Mouse (Mus musculus): Measurements from ENCODE around the gene Cstad. TPM values are rescaled to one million over a fixed set of nuclear protein-coding genes. Genes with fewer than 3 reads are reported as not detected.

The Cstad gene
- polyA plus RNA-seq, 1 experiment from 2014 or later, result 0.37 TPM

GRCm38 (mm10) chr2:30654158-30654557, 59.3 kb downstream of the Cstad start:
- ATAC-seq (ENCODE audit: insufficient number of reproducible peaks, low FRiP score, low TSS enrichment, low read depth) (no peak), DNase-seq (ENCODE audit: low spot score) (no peak)
- Histone ChIP-seq H3K27ac (replicated peaks; ENCODE audit: low read depth, low read length) (no peak overlapping the region), H3K4me3 (ENCODE audit: low read depth, low read length) (no peak overlapping the region), H3K36me3 (ENCODE audit: control insufficient read depth, insufficient read depth, low read length) (no peaks in the 10 kb centered on the region), H3K27me3 (ENCODE audit: control insufficient read depth, insufficient read depth, low read length) (no peaks in the 10 kb centered on the region), H3K4me2 (ENCODE audit: low read depth, severe bottlenecking) (no peak overlapping the region), H3K9me3 (ENCODE audit: control insufficient read depth, low read length) (no peaks in the 10 kb centered on the region), H3K4me1 (ENCODE audit: control insufficient read depth, insufficient read depth, low read length) (peaks cover 57% of the 10 kb centered on the region), H3K9ac (ENCODE audit: low read length) (no peak overlapping the region)
- 91% methylated on average over 9 of the region's 9 CpGs for whole genome bisulfite sequencing

- no peak overlapping the region for H3K9ac ChIP-seq (ENCODE audit: low read length)
- WGBS, result 78% methylated on average over 6 of the region's 6 CpGs
- H3K4me3 ChIP-seq (ENCODE audit: low read depth, low read length), result no peak overlapping the region
- H3K4me1 ChIP-seq (ENCODE audit: control insufficient read depth, insufficient read depth, low read length), result peaks cover 62% of the 10 kb centered on the region
- DNase-seq (ENCODE audit: low spot score), result no peak
- H3K27ac ChIP-seq (replicated peaks; ENCODE audit: low read depth, low read length), result no peak overlapping the region
- no peak for ATAC-seq (ENCODE audit: insufficient number of reproducible peaks, low FRiP score, low TSS enrichment, low read depth)
- H3K4me2 ChIP-seq (ENCODE audit: low read depth, severe bottlenecking), result no peak overlapping the region
- no peaks in the 10 kb centered on the region for H3K9me3 ChIP-seq (ENCODE audit: control insufficient read depth, low read length)
- H3K27me3 ChIP-seq (ENCODE audit: control insufficient read depth, insufficient read depth, low read length), result no peaks in the 10 kb centered on the region
- no peaks in the 10 kb centered on the region for H3K36me3 ChIP-seq (ENCODE audit: control insufficient read depth, insufficient read depth, low read length)
Observed at GRCm38 (mm10) chr2:30654582-30654981, 59.7 kb downstream of the Cstad start.

GRCm38 (mm10) chr2:30655746-30656145, 60.9 kb downstream of the Cstad start:
- 0 out of 2 replicates have a peak overlapping the region, but pooled peaks have one; percentile 21 for H3K27ac ChIP-seq (replicated peaks; ENCODE audit: low read depth, low read length)

GRCm38 (mm10) chr2:30656711-30657555, 62.1 kb downstream of the Cstad start:
- Histone ChIP-seq H3K27ac (replicated peaks; ENCODE audit: low read depth, low read length) (peak overlapping the region; percentile 99), H3K27me3 (ENCODE audit: control insufficient read depth, insufficient read depth, low read length) (no peaks in the 10 kb centered on the region), H3K9me3 (ENCODE audit: control insufficient read depth, low read length) (no peaks in the 10 kb centered on the region), H3K36me3 (ENCODE audit: control insufficient read depth, insufficient read depth, low read length) (no peaks in the 10 kb centered on the region), H3K9ac (ENCODE audit: low read length) (peak overlapping the region; percentile 12; the same call in 1 of the 2 replicates), H3K4me2 (ENCODE audit: low read depth, severe bottlenecking) (no peak overlapping the region), H3K4me1 (ENCODE audit: control insufficient read depth, insufficient read depth, low read length) (peaks cover 74% of the 10 kb centered on the region), H3K4me3 (ENCODE audit: low read depth, low read length) (no peak overlapping the region)
- 23% methylated on average over 13 of the region's 13 CpGs for WGBS
- DNase-seq (ENCODE audit: low spot score), result peak; percentile 44
- no peak for ATAC-seq (ENCODE audit: insufficient number of reproducible peaks, low FRiP score, low TSS enrichment, low read depth)

More at GRCm38 (mm10) chr2:30655746-30656145, 60.9 kb downstream of the Cstad start:
- peaks cover 71% of the 10 kb centered on the region for H3K4me1 ChIP-seq (ENCODE audit: control insufficient read depth, insufficient read depth, low read length)
- DNase-seq (ENCODE audit: low spot score) (no peak), ATAC-seq (ENCODE audit: insufficient number of reproducible peaks, low FRiP score, low TSS enrichment, low read depth) (no peak)
- no peaks in the 10 kb centered on the region for H3K36me3 ChIP-seq (ENCODE audit: control insufficient read depth, insufficient read depth, low read length)
- H3K9ac ChIP-seq (ENCODE audit: low read length), result no peak overlapping the region
- 84% methylated on average over 5 of the region's 5 CpGs for WGBS
- no peak overlapping the region for H3K4me2 ChIP-seq (ENCODE audit: low read depth, severe bottlenecking)
- no peaks in the 10 kb centered on the region for H3K27me3 ChIP-seq (ENCODE audit: control insufficient read depth, insufficient read depth, low read length)
- H3K9me3 ChIP-seq (ENCODE audit: control insufficient read depth, low read length), result no peaks in the 10 kb centered on the region
- no peak overlapping the region for H3K4me3 ChIP-seq (ENCODE audit: low read depth, low read length)

- peak overlapping the region; percentile 99 for H3K27ac ChIP-seq (replicated peaks; ENCODE audit: low read depth, low read length)
- H3K9me3 ChIP-seq (ENCODE audit: control insufficient read depth, low read length), result no peaks in the 10 kb centered on the region
- H3K4me1 ChIP-seq (ENCODE audit: control insufficient read depth, insufficient read depth, low read length), result peaks cover 64% of the 10 kb centered on the region
- WGBS, result under 1% methylated on average over 39 of the region's 42 CpGs
- ATAC-seq (ENCODE audit: insufficient number of reproducible peaks, low FRiP score, low TSS enrichment, low read depth) (peak; percentile 27; the same call in 1 of the 2 replicates), DNase-seq (ENCODE audit: low spot score) (peak; percentile 75)
- H3K36me3 ChIP-seq (ENCODE audit: control insufficient read depth, insufficient read depth, low read length), result no peaks in the 10 kb centered on the region
- H3K4me3 ChIP-seq (ENCODE audit: low read depth, low read length), result peak overlapping the region; percentile 26
- peak overlapping the region; percentile 71 for H3K4me2 ChIP-seq (ENCODE audit: low read depth, severe bottlenecking)
- no peaks in the 10 kb centered on the region for H3K27me3 ChIP-seq (ENCODE audit: control insufficient read depth, insufficient read depth, low read length)
- peak overlapping the region; percentile 70 for H3K9ac ChIP-seq (ENCODE audit: low read length)
Observed at GRCm38 (mm10) chr2:30657674-30658479, 63.0 kb downstream of the Cstad start.

- H3K36me3 ChIP-seq (ENCODE audit: control insufficient read depth, insufficient read depth, low read length), result no peaks in the 10 kb centered on the region
- peak overlapping the region; percentile 99 for H3K27ac ChIP-seq (replicated peaks; ENCODE audit: low read depth, low read length)
- H3K4me3 ChIP-seq (ENCODE audit: low read depth, low read length), result peak overlapping the region; percentile 26
- H3K9ac ChIP-seq (ENCODE audit: low read length), result peak overlapping the region; percentile 70
- H3K27me3 ChIP-seq (ENCODE audit: control insufficient read depth, insufficient read depth, low read length), result no peaks in the 10 kb centered on the region
- ATAC-seq (ENCODE audit: insufficient number of reproducible peaks, low FRiP score, low TSS enrichment, low read depth), result peak; percentile 83
- WGBS, result 0% methylated on average over 40 of the region's 45 CpGs
- peak; percentile 100 for DNase-seq (ENCODE audit: low spot score)
- H3K9me3 ChIP-seq (ENCODE audit: control insufficient read depth, low read length), result no peaks in the 10 kb centered on the region
- H3K4me2 ChIP-seq (ENCODE audit: low read depth, severe bottlenecking), result peak overlapping the region; percentile 71
- peaks cover 60% of the 10 kb centered on the region for H3K4me1 ChIP-seq (ENCODE audit: control insufficient read depth, insufficient read depth, low read length)
Observed at GRCm38 (mm10) chr2:30658480-30658843, 63.6 kb downstream of the Cstad start.

Other genes starting within 250 kb of the Cstad start
- gene Sh3glb2, start 235.7 kb upstream of the Cstad start, polyA plus RNA-seq (2014; fragmentation: Nextera tagmentation; extraction: Ambion mirVana), result 49.0 and 59.9 TPM in 2 replicates
- gene Miga2, start 230.8 kb upstream of the Cstad start, polyA plus RNA-seq (2014; fragmentation: Nextera tagmentation; extraction: Ambion mirVana), result 19.5 and 20.1 TPM in 2 replicates
- gene Dolpp1, start 202.8 kb upstream of the Cstad start, polyA plus RNA-seq (2014; fragmentation: Nextera tagmentation; extraction: Ambion mirVana), result 33.0 and 33.1 TPM in 2 replicates
- 25.6 and 27.9 TPM in 2 replicates for gene Crat, start 179.2 kb upstream of the Cstad start, polyA plus RNA-seq (2014; fragmentation: Nextera tagmentation; extraction: Ambion mirVana)
- gene Ptpa, start 179.0 kb upstream of the Cstad start, polyA plus RNA-seq (2014; fragmentation: Nextera tagmentation; extraction: Ambion mirVana), result 74.4 and 83.3 TPM in 2 replicates
- gene Ier5l, start 120.8 kb upstream of the Cstad start, polyA plus RNA-seq (2014; fragmentation: Nextera tagmentation; extraction: Ambion mirVana), result 7.1 and 9.7 TPM in 2 replicates
- 2.6 and 3.9 TPM in 2 replicates for gene 1700001O22Rik, start 208.6 kb downstream of the Cstad start, polyA plus RNA-seq (2014; fragmentation: Nextera tagmentation; extraction: Ambion mirVana)
- gene Ntmt1, start 212.8 kb downstream of the Cstad start, polyA plus RNA-seq (2014; fragmentation: Nextera tagmentation; extraction: Ambion mirVana), result 102 and 109 TPM in 2 replicates
- 38.7 and 40.4 TPM in 2 replicates for gene Asb6, start 235.3 kb downstream of the Cstad start, polyA plus RNA-seq (2014; fragmentation: Nextera tagmentation; extraction: Ambion mirVana)
- gene Prrx2, start 239.9 kb downstream of the Cstad start, polyA plus RNA-seq (2014; fragmentation: Nextera tagmentation; extraction: Ambion mirVana), result 138 and 155 TPM in 2 replicates